Mouse (Mus musculus): ENCODE results near the gene Cc2d2b. TPM values are rescaled to one million over a fixed set of nuclear protein-coding genes. Genes with fewer than 3 reads are reported as not detected.

The Cc2d2b gene
- polyA plus RNA-seq (2012; ENCODE audit: insufficient read depth, low replicate concordance): 0.18 TPM in 1 of 2 replicates, not detected in the other

GRCm38 (mm10) chr19:40748559-40748958 is at the start of gene Cc2d2b:
Cc2d2b (plus strand) TSS chr19:40748753.
- Histone ChIP-seq H3K4me3 (replicated peaks) (no peak within 1 kb of the TSS), H3K27me3 (replicated peaks) (no peaks in the 10 kb centered on the region), H3K9me3 (no peaks in the 10 kb centered on the region), H3K36me3 (replicated peaks; ENCODE audit: low read length) (no peaks in the 10 kb centered on the region), H3K4me1 (peaks cover 31% of the 10 kb centered on the region)
- TF ChIP-seq FLI1 (IDR thresholded peaks at IDR 0.05; ENCODE audit: low read length) (no peak), GATA1 (IDR thresholded peaks at IDR 0.05; ENCODE audit: borderline replicate concordance, low read length) (no peak)

- TF ChIP-seq FLI1 (IDR thresholded peaks at IDR 0.05; ENCODE audit: low read length): no peak
- no peak for TF ChIP-seq GATA1 (IDR thresholded peaks at IDR 0.05; ENCODE audit: borderline replicate concordance, low read length)
- no peak overlapping the region for H3K4me3 ChIP-seq (replicated peaks)
- no peaks in the 10 kb centered on the region for H3K9me3 ChIP-seq
- no peaks in the 10 kb centered on the region for H3K36me3 ChIP-seq (replicated peaks; ENCODE audit: low read length)
- peaks cover 3% of the 10 kb centered on the region for H3K27me3 ChIP-seq (replicated peaks)
- H3K4me1 ChIP-seq: peaks cover 27% of the 10 kb centered on the region
Measured at GRCm38 (mm10) chr19:40699816-40700215, 48.7 kb upstream of the Cc2d2b start.

DNA sequence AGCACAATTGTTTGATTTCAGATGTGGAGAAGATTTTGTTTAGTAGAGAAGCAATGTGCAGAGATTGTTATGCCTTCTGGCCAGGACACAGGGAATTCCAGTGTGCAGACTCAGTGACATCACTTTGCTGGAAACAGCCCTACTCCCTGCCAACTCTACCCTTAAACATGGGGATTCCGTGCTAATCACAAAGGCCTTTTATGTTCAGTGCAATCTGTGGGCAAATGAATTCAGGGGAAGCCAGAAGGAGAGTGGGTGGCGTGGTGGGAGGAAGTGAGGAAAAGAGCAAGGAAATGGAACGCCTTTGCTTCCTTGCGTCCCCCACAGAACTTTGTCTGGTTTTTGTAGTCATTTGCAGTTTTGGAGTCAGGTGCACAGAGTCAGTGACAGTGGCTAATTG is 46.1 kb upstream of the Cc2d2b start:
- no peaks in the 10 kb centered on the region for H3K36me3 ChIP-seq (replicated peaks; ENCODE audit: low read length)
- no peak overlapping the region for H3K4me3 ChIP-seq (replicated peaks)
- H3K27me3 ChIP-seq (replicated peaks): peaks cover 3% of the 10 kb centered on the region
- no peaks in the 10 kb centered on the region for H3K9me3 ChIP-seq
- H3K4me1 ChIP-seq: peaks cover 36% of the 10 kb centered on the region
- TF ChIP-seq FLI1 (IDR thresholded peaks at IDR 0.05; ENCODE audit: low read length) (no peak), GATA1 (IDR thresholded peaks at IDR 0.05; ENCODE audit: borderline replicate concordance, low read length) (no peak)

DNA sequence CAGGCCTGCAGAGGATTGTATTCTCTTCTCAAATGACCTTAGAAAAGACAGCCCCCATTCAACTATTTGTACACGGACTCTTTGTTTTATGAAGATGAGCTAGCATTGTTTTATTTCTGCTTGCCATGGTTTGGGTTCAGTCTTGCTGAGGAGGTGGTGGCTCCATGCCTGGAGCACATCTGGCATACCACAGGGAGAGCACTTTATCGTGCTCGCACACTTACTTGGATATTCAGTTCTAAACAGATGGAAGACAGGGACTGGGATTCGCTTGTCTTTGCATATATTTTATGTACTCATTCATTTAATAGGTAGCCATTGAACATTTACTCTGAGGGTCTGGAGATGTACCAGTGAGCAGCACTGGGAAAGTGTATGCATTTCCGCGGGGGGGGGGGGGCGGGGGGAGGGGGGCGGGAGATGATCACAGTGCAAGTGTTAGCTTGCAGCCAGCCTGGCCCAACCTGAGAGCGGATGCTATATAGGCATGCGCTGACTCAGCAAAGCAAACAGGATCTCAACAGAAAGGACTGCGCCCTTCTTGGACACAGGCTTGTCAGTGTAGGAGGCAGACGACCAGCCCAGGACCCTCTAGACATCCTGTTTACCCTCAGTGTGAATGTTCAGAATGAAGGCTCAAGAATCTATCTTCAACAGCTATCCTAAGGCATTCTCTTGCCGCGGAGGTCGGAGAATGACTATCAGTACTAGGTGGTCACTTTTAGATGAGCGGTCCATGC is 35.5 kb upstream of the Cc2d2b start:
- TF ChIP-seq FLI1 (IDR thresholded peaks at IDR 0.05; ENCODE audit: low read length) (no peak), GATA1 (IDR thresholded peaks at IDR 0.05; ENCODE audit: borderline replicate concordance, low read length) (no peak)

GRCm38 (mm10) chr19:40714700-40715099 is 33.9 kb upstream of the Cc2d2b start:
- Histone ChIP-seq H3K4me3 (replicated peaks) (no peak overlapping the region), H3K9me3 (peaks cover 6% of the 10 kb centered on the region), H3K36me3 (replicated peaks; ENCODE audit: low read length) (peaks cover 6% of the 10 kb centered on the region), H3K4me1 (peaks cover 23% of the 10 kb centered on the region), H3K27me3 (replicated peaks) (no peaks in the 10 kb centered on the region)
- TF ChIP-seq GATA1 (IDR thresholded peaks at IDR 0.05; ENCODE audit: borderline replicate concordance, low read length): no peak
- TF ChIP-seq FLI1 (IDR thresholded peaks at IDR 0.05; ENCODE audit: low read length): no peak

More for the DNA sequence above, 35.5 kb upstream of the Cc2d2b start:
- no peak overlapping the region for H3K4me3 ChIP-seq (replicated peaks)
- peaks cover 6% of the 10 kb centered on the region for H3K36me3 ChIP-seq (replicated peaks; ENCODE audit: low read length)
- H3K27me3 ChIP-seq (replicated peaks): no peaks in the 10 kb centered on the region
- H3K4me1 ChIP-seq: peaks cover 30% of the 10 kb centered on the region
- peaks cover 6% of the 10 kb centered on the region for H3K9me3 ChIP-seq

DNA sequence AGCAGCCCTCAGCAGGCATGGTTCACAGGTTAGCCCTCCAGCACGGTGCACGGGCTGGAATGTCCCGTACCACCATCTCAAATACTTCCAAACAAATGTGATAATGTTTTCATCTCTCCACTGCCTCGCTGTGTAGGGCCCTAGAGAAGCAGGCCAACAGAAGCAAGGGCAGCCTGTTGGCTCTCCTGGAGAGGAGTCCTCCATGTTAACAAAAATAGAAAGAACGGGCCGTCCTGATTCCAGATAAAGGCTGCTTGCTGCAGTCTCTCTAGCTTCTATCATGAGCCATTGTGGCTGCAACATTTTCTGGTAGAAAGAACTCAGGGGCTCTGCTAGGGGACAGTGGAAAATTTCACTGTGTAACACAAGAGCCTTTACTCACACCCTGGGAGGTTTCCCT is 31.6 kb upstream of the Cc2d2b start:
- H3K9me3 ChIP-seq: no peaks in the 10 kb centered on the region
- no peaks in the 10 kb centered on the region for H3K36me3 ChIP-seq (replicated peaks; ENCODE audit: low read length)
- H3K4me3 ChIP-seq (replicated peaks): no peak overlapping the region
- peaks cover 26% of the 10 kb centered on the region for H3K4me1 ChIP-seq
- TF ChIP-seq FLI1 (IDR thresholded peaks at IDR 0.05; ENCODE audit: low read length) (no peak), GATA1 (IDR thresholded peaks at IDR 0.05; ENCODE audit: borderline replicate concordance, low read length) (no peak)
- no peaks in the 10 kb centered on the region for H3K27me3 ChIP-seq (replicated peaks)

GRCm38 (mm10) chr19:40719439-40720105 is 29.0 kb upstream of the Cc2d2b start:
- Histone ChIP-seq H3K4me1 (peaks cover 42% of the 10 kb centered on the region), H3K36me3 (replicated peaks; ENCODE audit: low read length) (no peaks in the 10 kb centered on the region), H3K27me3 (replicated peaks) (no peaks in the 10 kb centered on the region), H3K9me3 (no peaks in the 10 kb centered on the region), H3K4me3 (replicated peaks) (no peak overlapping the region)
- TF ChIP-seq FLI1 (IDR thresholded peaks at IDR 0.05; ENCODE audit: low read length): no peak
- TF ChIP-seq GATA1 (IDR thresholded peaks at IDR 0.05; ENCODE audit: borderline replicate concordance, low read length): no peak

GRCm38 (mm10) chr19:40720381-40720780 is 28.2 kb upstream of the Cc2d2b start:
- TF ChIP-seq FLI1 (IDR thresholded peaks at IDR 0.05; ENCODE audit: low read length) (no peak), GATA1 (IDR thresholded peaks at IDR 0.05; ENCODE audit: borderline replicate concordance, low read length) (no peak)
- H3K9me3 ChIP-seq: no peaks in the 10 kb centered on the region
- peaks cover 42% of the 10 kb centered on the region for H3K4me1 ChIP-seq
- no peak overlapping the region for H3K4me3 ChIP-seq (replicated peaks)
- H3K36me3 ChIP-seq (replicated peaks; ENCODE audit: low read length): no peaks in the 10 kb centered on the region
- H3K27me3 ChIP-seq (replicated peaks): no peaks in the 10 kb centered on the region

GRCm38 (mm10) chr19:40722137-40723038 is 26.2 kb upstream of the Cc2d2b start:
- Histone ChIP-seq H3K27me3 (replicated peaks) (no peaks in the 10 kb centered on the region), H3K36me3 (replicated peaks; ENCODE audit: low read length) (no peaks in the 10 kb centered on the region), H3K4me1 (peaks cover 51% of the 10 kb centered on the region), H3K9me3 (no peaks in the 10 kb centered on the region), H3K4me3 (replicated peaks) (no peak overlapping the region)
- TF ChIP-seq FLI1 (IDR thresholded peaks at IDR 0.05; ENCODE audit: low read length) (no peak), GATA1 (IDR thresholded peaks at IDR 0.05; ENCODE audit: borderline replicate concordance, low read length) (no peak)

All from megakaryocyte, embryonic 14.5 days (primary cell).